Mouse (Mus musculus): ENCODE results near the gene Sp110.
"Not testable (repeated sequence)": the region's sequence is repeated elsewhere in the genome, so short reads cannot be mapped to it uniquely, and the experiment has no call there.

The Sp110 gene

GRCm38 (mm10) chr1:85598271-85599012 lies at the start of gene Sp110:
Gene Sp110 (minus strand): TSS chr1:85598817.
- in situ Hi-C loops (cut with MboI; ENCODE audit: unreplicated experiment in 2 of 2) = loop anchor here (25.0 kb wide), 1 partner anchor 239 kb away; no protein-coding TSS in a partner anchor

GRCm38 (mm10) chr1:85638144-85638543 lies 39.5 kb upstream of the Sp110 start:
- in situ Hi-C loops (cut with MboI; ENCODE audit: unreplicated experiment in 2 of 2) = not testable (repeated sequence)

- in situ Hi-C loops (cut with MboI; ENCODE audit: unreplicated experiment in 2 of 2) = not testable (repeated sequence)
Measured at GRCm38 (mm10) chr1:85636936-85637335, 38.3 kb upstream of the Sp110 start.

- in situ Hi-C loops (cut with MboI; ENCODE audit: unreplicated experiment in 2 of 2) = not testable (repeated sequence)
Measured at GRCm38 (mm10) chr1:85618689-85619088, 20.1 kb upstream of the Sp110 start.

- in situ Hi-C loops (cut with MboI; ENCODE audit: unreplicated experiment in 2 of 2) = not testable (repeated sequence)
Measured at GRCm38 (mm10) chr1:85617161-85617560, 18.5 kb upstream of the Sp110 start.

- in situ Hi-C loops (cut with MboI; ENCODE audit: unreplicated experiment in 2 of 2) = not testable (repeated sequence)
Measured at GRCm38 (mm10) chr1:85615819-85616218, 17.2 kb upstream of the Sp110 start.

- in situ Hi-C loops (cut with MboI; ENCODE audit: unreplicated experiment in 2 of 2) = not testable (repeated sequence)
Measured at GRCm38 (mm10) chr1:85615096-85615495, 16.5 kb upstream of the Sp110 start.

- in situ Hi-C loops (cut with MboI; ENCODE audit: unreplicated experiment in 2 of 2) = not testable (repeated sequence)
Measured at GRCm38 (mm10) chr1:85610581-85610980, 12.0 kb upstream of the Sp110 start.

- in situ Hi-C loops (cut with MboI; ENCODE audit: unreplicated experiment in 2 of 2) = not testable (repeated sequence)
Measured at GRCm38 (mm10) chr1:85608361-85608760, 9.7 kb upstream of the Sp110 start.

GRCm38 (mm10) chr1:85604341-85604740 lies 5.7 kb upstream of the Sp110 start:
- in situ Hi-C loops (cut with MboI; ENCODE audit: unreplicated experiment in 2 of 2) = not testable (repeated sequence)

GRCm38 (mm10) chr1:85600794-85601193 lies 2.2 kb upstream of the Sp110 start:
- in situ Hi-C loops (cut with MboI; ENCODE audit: unreplicated experiment in 2 of 2) = not testable (repeated sequence)

GRCm38 (mm10) chr1:85600078-85600477 lies 1.5 kb upstream of the Sp110 start, which contains the start of gene Sp140:
Gene Sp140 (plus strand): TSS chr1:85600378.
- in situ Hi-C loops (cut with MboI; ENCODE audit: unreplicated experiment in 2 of 2) = not testable (repeated sequence)

GRCm38 (mm10) chr1:85592526-85592925 lies 6.1 kb downstream of the Sp110 start:
- in situ Hi-C loops (cut with MboI; ENCODE audit: unreplicated experiment in 2 of 2) = loop anchor here (25.0 kb wide), 1 partner anchor 245 kb away; no protein-coding TSS in a partner anchor

- in situ Hi-C loops (cut with MboI; ENCODE audit: unreplicated experiment in 2 of 2) = loop anchor here (10.0 to 25.0 kb wide), 2 partner anchors 146 to 249 kb away; no protein-coding TSS in a partner anchor
Measured at GRCm38 (mm10) chr1:85588697-85589096, 9.9 kb downstream of the Sp110 start.

GRCm38 (mm10) chr1:85581518-85581917 lies 17.1 kb downstream of the Sp110 start:
- in situ Hi-C loops (cut with MboI; ENCODE audit: unreplicated experiment in 2 of 2) = loop anchor here (5.0 to 25.0 kb wide), 3 partner anchors 153 to 256 kb away; no protein-coding TSS in a partner anchor

- in situ Hi-C loops (cut with MboI; ENCODE audit: unreplicated experiment in 2 of 2) = loop anchor here (5.0 to 25.0 kb wide), 3 partner anchors 154 to 257 kb away; no protein-coding TSS in a partner anchor
Measured at GRCm38 (mm10) chr1:85580578-85580977, 18.0 kb downstream of the Sp110 start.

- in situ Hi-C loops (cut with MboI; ENCODE audit: unreplicated experiment in 2 of 2) = loop anchor here (5.0 to 25.0 kb wide), 3 partner anchors 155 to 257 kb away; no protein-coding TSS in a partner anchor
Measured at GRCm38 (mm10) chr1:85580148-85580534, 18.5 kb downstream of the Sp110 start.

GRCm38 (mm10) chr1:85579199-85580147 lies 19.1 kb downstream of the Sp110 start:
- in situ Hi-C loops (cut with MboI; ENCODE audit: unreplicated experiment in 2 of 2) = loop anchor here (5.0 to 25.0 kb wide), 3 partner anchors 155 to 258 kb away; no protein-coding TSS in a partner anchor

GRCm38 (mm10) chr1:85578372-85579010 lies 20.1 kb downstream of the Sp110 start:
- in situ Hi-C loops (cut with MboI; ENCODE audit: unreplicated experiment in 2 of 2) = loop anchor here (25.0 kb wide), 1 partner anchor 259 kb away; no protein-coding TSS in a partner anchor

GRCm38 (mm10) chr1:85575376-85575775 lies 23.2 kb downstream of the Sp110 start, which contains the start of gene G530012D18Rik:
Gene G530012D18Rik (plus strand): TSS chr1:85575676.
- in situ Hi-C loops (cut with MboI; ENCODE audit: unreplicated experiment in 2 of 2) = loop anchor here (25.0 kb wide), 1 partner anchor 262 kb away; no protein-coding TSS in a partner anchor
